Mouse (Mus musculus) mature B cell (primary cell): ENCODE data around the gene Ak5.

Experiments used
- in situ Hi-C: fragments of 300-500 bp; cut with MboI; formaldehyde crosslinking; loops from 2 replicates; pipeline ENCODE4 v1.14.3; 2019

Ak5 gene

GRCm38 (mm10) chr3:152475894-152476293 is 192.3 kb downstream of the Ak5 start:
- in situ Hi-C loops: no loop called here

- in situ Hi-C loops: no loop called here
Measured at GRCm38 (mm10) chr3:152475278-152475669, 192.9 kb downstream of the Ak5 start.

DNA sequence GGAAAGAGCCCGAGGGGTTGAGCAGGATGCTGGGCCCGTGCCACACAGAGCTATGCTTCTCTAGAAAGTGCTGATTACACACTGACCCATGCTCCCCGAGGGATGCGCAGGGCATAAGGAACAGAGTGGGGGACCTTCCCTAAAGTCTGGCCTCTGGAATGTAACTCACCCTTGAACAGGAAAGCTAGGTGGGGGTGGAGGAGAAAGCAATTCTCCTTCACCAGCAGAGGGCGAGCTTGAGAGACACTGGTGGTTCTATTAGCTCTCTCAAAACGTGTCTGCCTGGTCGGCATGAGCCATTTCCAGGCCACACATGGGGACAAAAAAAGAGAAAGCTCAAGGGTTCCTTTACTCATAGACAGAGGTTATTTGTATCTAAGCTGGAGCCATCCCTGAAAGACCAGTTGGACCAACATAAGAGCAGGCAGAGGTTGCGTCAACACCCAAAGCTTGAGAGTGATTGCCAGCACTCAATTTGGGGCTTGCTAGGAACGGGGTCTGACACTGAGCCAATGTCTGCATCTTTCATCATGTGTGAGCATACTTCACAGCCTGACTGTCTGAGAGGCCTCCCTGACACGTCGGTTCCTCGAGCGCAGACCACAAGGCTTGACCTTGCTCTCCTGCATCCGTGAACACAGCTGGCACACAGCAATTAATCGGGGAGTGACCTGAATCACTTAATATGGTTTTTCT is 193.4 kb downstream of the Ak5 start:
- in situ Hi-C loops: loop anchor here (25.0 kb wide), 1 partner anchor 263 kb away; no protein-coding TSS in a partner anchor

DNA sequence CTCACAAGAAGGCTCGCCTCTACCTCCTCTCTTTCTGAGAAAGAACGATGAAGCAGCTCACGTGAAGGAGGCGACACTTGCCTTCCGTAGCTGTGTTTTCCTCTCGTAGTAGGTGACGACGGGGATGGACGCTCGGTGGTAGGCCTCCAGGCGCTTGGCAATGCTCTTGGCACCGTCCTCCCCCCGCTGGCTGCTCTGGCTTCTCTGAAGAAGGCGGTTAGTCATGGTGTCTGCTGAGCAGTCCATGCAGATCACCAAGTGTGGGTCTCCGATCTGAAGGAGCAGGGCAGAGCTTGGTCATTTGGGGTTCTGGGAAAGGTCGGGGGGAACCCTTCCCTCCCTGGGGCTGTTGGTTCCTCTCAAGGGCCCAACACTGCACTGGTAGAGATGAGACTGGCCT is 195.5 kb downstream of the Ak5 start:
- in situ Hi-C loops: loop anchor here (25.0 kb wide), 1 partner anchor 265 kb away; no protein-coding TSS in a partner anchor

- in situ Hi-C loops: loop anchor here (25.0 kb wide), 1 partner anchor 267 kb away; no protein-coding TSS in a partner anchor
Measured at GRCm38 (mm10) chr3:152470347-152470746, 197.8 kb downstream of the Ak5 start.

GRCm38 (mm10) chr3:152469423-152470200 is 198.5 kb downstream of the Ak5 start:
- in situ Hi-C loops: loop anchor here (25.0 kb wide), 1 partner anchor 268 kb away; no protein-coding TSS in a partner anchor

DNA sequence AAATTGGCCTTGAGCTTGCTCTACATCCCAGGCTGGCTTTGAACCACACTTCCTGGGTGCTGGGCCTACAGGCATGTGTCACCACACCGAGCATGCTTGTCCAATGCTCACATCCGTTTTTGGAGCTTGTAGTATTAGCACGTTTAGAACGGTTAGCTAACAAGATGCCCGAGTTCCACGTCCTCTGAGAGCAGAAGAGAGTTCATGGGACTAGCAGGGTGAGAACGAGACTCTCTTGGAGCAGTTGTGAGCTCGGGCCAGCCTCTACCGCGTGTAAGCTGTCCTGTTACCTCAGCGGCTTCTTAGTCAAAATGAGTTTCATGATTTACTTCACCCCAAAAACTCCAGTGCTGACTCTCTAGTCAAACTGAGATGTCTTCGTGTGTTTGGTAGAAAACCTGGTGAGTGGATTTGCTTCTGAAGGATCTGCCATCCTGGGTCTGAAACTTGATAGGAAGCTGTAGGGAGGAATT is 199.6 kb downstream of the Ak5 start:
- in situ Hi-C loops: loop anchor here (25.0 kb wide), 1 partner anchor 269 kb away; no protein-coding TSS in a partner anchor

DNA sequence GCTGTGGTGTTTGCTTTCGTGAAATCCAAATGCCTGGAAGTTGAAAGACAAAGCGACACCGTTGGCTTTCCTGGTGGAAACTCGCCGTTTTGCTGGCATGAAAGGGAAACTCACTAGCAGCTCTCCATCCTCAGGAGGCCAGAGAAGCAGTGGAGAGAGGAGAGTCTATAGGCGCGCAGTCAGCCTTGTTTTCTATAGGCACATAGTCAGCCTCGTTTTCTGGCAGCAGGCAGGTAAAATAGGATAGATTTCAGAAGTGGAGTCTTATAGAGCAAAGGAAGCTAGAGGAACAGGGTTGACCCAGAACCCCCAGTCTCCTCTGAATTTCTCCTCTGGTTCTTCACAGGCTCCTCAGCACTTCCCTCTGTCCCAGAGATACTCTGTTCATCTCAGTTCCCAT is 200.1 kb downstream of the Ak5 start:
- in situ Hi-C loops: loop anchor here (25.0 kb wide), 1 partner anchor 269 kb away; no protein-coding TSS in a partner anchor

GRCm38 (mm10) chr3:152467312-152467711 is 200.8 kb downstream of the Ak5 start:
- in situ Hi-C loops: loop anchor here (25.0 kb wide), 1 partner anchor 270 kb away; no protein-coding TSS in a partner anchor

- in situ Hi-C loops: loop anchor here (25.0 kb wide), 1 partner anchor 270 kb away; no protein-coding TSS in a partner anchor
Measured at GRCm38 (mm10) chr3:152466849-152467248, 201.3 kb downstream of the Ak5 start.

DNA sequence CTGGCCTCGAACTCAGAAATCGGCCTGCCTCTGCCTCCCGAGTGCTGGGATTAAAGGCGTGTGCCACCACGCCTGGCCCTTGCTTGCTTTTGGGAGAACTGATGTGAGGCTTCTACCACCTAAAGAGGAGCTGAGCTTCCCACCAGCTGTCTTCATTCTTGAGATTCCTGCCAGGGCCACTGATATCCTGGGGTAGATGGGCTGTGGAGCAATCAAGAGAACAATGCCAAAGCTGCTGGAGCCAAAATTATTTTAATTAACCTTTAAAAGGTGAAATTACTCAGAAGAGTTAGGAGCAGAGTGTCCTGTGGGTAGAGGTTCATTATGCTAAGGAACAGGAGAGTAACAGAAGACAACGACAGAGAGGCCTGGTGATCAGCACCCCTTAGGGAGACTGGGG is 202.8 kb downstream of the Ak5 start:
- in situ Hi-C loops: loop anchor here (25.0 kb wide), 1 partner anchor 272 kb away; no protein-coding TSS in a partner anchor

DNA sequence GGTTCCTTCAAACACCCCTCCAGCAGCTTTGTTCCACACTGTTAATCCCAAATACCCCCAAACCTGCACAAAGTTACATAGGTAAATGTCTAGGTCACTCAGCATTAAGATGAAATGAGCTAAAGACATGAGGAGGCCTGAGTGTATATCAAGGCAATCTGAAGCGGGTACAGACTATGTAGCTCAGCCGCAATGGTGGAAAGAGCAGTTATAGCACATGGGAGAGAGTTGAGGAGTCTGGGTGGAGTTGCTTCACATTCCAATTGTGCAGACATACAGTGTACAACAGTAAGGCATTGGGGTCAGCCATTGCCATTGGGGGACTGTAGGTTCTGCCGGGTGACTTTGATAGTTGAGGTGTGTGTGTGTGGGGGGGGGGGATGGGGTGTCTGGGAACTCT is 203.7 kb downstream of the Ak5 start:
- in situ Hi-C loops: loop anchor here (25.0 kb wide), 1 partner anchor 273 kb away; no protein-coding TSS in a partner anchor

- in situ Hi-C loops: loop anchor here (25.0 kb wide), 1 partner anchor 274 kb away; no protein-coding TSS in a partner anchor
Measured at GRCm38 (mm10) chr3:152462900-152463299, 205.3 kb downstream of the Ak5 start.

DNA sequence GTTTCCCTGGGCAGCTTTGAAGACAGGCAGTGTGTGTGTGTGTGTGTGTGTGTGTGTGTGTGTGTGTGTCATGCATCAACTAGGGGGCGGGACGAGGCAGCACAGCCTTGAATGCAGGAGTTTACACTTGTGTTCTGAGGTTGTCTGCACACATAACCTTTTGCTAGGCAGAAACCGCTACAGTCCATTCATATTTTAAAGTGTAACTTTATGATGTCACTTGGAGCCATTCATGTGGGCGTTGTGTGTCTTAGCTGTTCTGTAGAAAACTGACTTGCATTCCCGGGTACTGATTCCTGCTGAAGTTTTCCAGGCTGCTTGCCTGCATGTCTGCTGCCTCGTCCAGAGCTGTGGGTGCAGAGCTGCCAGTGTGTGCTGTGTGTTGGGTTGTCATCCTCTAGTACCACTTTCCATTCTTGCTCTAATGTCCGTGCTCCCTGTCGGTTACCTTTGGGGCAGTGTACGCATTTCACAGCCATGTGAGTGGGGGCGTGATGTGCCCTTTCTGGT is 206.1 kb downstream of the Ak5 start:
- in situ Hi-C loops: loop anchor here (25.0 kb wide), 1 partner anchor 275 kb away; no protein-coding TSS in a partner anchor

DNA sequence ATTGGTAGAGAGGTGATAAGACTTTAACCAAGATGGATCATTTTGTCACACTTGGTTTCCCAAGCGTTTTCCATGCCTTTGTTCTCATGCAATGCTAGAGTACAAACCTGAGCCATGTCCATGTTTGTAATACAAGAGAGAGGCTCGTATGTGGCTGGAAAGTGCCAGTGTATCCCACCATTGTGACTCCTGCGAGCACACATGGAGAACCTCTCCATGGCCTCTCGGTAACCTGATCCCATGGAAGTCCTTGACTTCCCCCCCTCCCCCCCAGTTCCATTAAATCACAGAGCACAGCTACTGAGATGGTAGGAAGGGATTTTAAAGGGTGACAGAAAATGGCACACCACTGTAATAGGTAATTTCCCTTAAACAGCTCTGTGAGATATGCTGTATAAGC is 207.4 kb downstream of the Ak5 start:
- in situ Hi-C loops: loop anchor here (25.0 kb wide), 1 partner anchor 276 kb away; no protein-coding TSS in a partner anchor

DNA sequence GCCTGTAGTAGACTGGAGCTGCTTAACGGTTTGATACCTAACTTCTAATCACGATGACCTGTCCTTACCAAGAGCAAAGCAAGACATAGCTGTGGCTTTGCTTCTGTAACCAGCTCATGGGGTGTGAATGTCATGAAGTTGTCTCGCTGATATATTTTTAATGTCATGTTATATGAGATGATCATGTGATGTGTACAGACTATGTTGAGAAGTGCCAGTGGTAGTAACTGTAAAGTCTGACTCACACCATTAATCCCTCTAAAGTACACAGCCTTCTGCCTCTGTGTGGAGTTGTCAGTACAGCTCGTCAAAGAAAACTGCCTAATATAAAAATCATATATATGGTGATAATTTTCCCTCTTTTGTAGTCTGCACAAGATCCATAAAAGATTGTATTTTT is 209.3 kb downstream of the Ak5 start:
- in situ Hi-C loops: loop anchor here (25.0 kb wide), 1 partner anchor 278 kb away; no protein-coding TSS in a partner anchor

DNA sequence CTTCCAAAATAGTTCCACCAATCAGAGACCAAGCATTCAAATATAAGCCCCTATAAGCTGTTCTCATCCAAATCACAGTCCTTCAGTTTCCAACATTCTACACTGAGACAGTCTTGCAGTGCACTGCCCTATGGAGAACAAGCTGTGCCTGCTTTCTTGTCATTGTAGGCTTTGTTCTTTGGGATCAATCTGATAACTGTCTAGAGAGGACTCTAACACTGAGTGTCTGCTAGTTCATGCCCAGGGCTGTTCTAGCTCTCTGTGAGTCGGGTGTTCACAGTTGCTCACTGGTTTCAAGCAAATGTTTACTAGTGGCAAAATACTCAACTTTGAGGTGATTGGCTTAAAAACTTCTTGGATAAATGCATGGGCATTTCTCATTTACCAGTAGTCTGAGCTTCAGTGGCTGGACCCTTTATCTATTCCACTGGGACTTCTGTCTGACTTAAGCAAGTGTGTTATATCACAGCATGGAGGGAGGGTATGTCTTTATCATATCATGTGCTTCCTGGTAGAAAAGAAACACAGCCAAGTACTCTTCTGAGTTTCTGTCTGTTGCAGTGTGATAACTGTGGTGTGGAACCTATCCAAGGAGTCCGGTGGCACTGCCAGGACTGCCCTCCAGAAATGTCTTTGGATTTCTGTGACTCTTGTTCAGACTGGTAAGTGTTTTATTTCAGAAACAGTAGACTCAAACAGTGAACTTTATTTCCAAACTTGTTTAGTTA is 210.7 kb downstream of the Ak5 start:
- in situ Hi-C loops: loop anchor here (25.0 kb wide), 1 partner anchor 280 kb away; no protein-coding TSS in a partner anchor

DNA sequence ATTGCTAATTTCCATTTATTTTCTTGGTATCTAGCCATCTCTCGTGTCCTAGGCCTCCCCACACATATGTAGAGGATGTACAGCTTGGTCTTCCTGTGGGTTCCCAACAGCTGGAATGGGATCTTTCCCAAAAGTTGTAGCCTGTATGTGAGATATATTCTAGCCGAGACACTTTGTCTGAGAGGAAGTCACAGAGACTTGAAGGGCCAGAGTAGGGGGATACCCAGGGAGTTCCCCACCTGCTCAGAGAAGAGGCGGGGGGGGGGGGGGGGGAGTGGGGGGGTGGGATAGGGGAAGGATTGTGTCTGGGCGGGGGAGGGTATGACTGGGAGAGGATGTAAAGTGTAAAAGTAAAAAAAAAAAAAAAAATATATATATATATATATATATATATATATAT is 215.0 kb downstream of the Ak5 start:
- in situ Hi-C loops: loop anchor here (25.0 kb wide), 1 partner anchor 284 kb away; no protein-coding TSS in a partner anchor

DNA sequence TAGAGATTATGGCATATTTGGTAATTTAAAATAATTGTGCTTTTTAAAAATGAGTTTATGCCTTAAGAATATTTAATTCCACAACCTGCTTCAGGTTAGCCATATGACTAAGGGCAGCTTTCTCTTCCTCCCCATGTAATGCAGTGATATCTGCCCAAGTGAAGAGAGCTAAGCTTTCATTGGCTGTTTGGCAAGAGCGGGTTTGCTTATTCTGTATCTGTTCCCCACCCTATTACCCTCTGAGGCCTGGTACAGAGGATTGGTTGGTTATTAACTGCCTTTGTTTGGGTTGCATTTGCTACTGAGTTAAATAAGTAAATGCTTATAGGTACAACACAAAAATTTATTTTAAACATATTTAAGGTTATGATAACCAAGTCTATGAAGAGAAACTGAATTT is 221.2 kb downstream of the Ak5 start:
- in situ Hi-C loops: no loop called here

DNA sequence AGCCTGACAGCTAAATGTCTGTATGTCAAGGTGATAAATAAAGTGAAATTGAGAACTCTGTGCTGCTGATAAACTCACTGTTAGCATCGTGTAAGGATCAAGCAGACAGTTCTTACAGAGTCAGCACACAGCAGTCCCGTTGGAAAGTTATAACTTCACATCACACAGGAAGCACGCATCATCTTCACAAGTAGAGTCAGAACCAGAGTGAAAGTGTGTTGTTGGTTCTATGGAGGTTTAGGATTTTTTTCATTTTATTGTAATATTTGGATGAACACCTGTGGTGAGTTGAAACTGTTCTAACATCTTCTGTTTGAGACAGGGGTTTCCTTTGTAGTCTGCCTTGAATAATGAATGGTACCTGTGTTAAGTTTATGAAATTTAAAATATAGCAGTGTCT is 224.0 kb downstream of the Ak5 start:
- in situ Hi-C loops: no loop called here

GRCm38 (mm10) chr3:152442795-152443194 is 225.4 kb downstream of the Ak5 start:
- in situ Hi-C loops: no loop called here
